Mouse (Mus musculus): Measurements from ENCODE around the gene Hecw2. TPM values are rescaled to one million over a fixed set of nuclear protein-coding genes. Genes with fewer than 3 reads are reported as not detected.
A peak's percentile ranks its signal among the peaks of the same experiment; 100 is the strongest.

Gene Hecw2
- total and polyA plus RNA-seq, 2 experiments from 2014 or later: 6.2 to 22.2 TPM

DNA sequence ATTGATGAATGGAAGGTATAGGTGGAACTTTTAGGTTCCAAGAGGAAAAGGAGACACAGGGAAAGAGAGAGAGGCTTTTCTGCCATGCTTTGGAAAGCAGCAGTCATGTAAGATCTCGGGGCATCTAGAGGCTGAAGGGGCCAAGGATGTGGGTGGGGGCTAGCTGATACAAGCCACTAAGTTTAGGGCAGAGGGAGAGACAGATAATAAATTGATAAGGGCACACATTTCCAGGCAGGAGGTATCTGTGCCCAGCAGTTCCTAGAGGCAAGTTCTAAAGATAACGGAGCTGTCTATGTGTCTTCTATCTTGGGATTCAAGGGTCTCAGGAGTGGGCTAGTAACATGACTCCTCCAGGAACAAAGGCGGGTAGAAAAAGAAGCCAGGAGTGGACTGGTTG is 8.6 kb downstream of the Hecw2 start:
- no peak for TF ChIP-seq CTCF (IDR thresholded peaks at IDR 0.05)
- Histone ChIP-seq H3K4me1 (ENCODE audit: insufficient read depth, low read length) (no peaks in the 10 kb centered on the region), H3K9me3 (ENCODE audit: low read length) (no peaks in the 10 kb centered on the region), H3K27ac (ENCODE audit: low read depth, low read length) (no peak overlapping the region), H3K4me3 (ENCODE audit: low read depth, low read length) (no peak overlapping the region), H3K27me3 (ENCODE audit: insufficient read depth, low read length) (no peaks in the 10 kb centered on the region), H3K36me3 (ENCODE audit: insufficient read depth, low read length) (no peaks in the 10 kb centered on the region), H3K9ac (replicated peaks; ENCODE audit: low read length, poor library complexity, severe bottlenecking) (no peak overlapping the region), H3K4me2 (ENCODE audit: low read depth, low read length, poor library complexity, severe bottlenecking) (no peak overlapping the region)
- DNase-seq (ENCODE audit: low spot score): no peak
- 58% methylated on average over 3 of the region's 3 CpGs for WGBS
- no peak for ATAC-seq (ENCODE audit: low FRiP score)

DNA sequence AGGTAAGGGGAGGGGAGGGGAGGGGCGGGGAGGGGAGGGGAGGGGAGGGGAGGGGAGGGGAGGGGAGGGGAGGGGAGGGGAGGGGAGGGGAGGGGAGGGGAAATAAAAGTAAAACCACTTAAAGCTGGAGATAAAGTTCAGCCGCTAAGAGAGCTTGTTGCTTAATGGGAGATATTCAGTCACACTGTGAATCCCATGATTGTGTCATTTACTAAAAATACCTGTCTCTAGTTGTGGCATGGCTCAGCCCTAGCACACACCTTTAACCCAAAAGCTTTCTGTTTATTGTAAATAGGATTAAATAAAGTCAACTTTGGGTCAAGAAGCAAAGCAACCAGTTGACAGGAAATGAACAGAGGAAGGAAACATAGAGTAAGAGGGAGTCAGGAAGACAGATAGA is 14.3 kb downstream of the Hecw2 start:
- H3K36me3 ChIP-seq (ENCODE audit: insufficient read depth, low read length): no peaks in the 10 kb centered on the region
- no peaks in the 10 kb centered on the region for H3K4me1 ChIP-seq (ENCODE audit: insufficient read depth, low read length)
- no peak for TF ChIP-seq CTCF (IDR thresholded peaks at IDR 0.05)
- no peak overlapping the region for H3K4me2 ChIP-seq (ENCODE audit: low read depth, low read length, poor library complexity, severe bottlenecking)
- no peaks in the 10 kb centered on the region for H3K27me3 ChIP-seq (ENCODE audit: insufficient read depth, low read length)
- ATAC-seq (ENCODE audit: low FRiP score) (no peak), DNase-seq (ENCODE audit: low spot score) (no peak)
- H3K9ac ChIP-seq (replicated peaks; ENCODE audit: low read length, poor library complexity, severe bottlenecking): no peak overlapping the region
- H3K27ac ChIP-seq (ENCODE audit: low read depth, low read length): no peak overlapping the region
- H3K9me3 ChIP-seq (ENCODE audit: low read length): no peaks in the 10 kb centered on the region
- no peak overlapping the region for H3K4me3 ChIP-seq (ENCODE audit: low read depth, low read length)
- 76% methylated on average over 1 of the region's 2 CpGs for WGBS

DNA sequence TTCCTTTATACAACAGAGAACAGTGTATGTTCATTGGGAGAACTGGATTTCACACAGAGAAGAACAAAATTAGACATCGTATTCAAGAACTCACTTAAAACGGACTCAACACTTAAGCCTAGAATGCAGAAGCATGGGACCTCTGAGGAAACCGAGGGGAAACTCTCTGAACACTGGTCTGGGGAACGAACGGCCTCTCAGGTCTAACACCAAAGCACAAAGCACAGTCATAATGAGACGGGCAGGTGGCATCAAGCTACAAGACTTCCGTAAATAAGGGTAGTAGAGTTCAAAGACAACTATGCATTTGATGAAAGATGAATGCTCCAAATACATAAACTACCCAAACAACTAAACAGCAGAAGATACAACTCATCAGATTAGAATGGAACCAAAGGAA is 15.8 kb downstream of the Hecw2 start:
- no peak for DNase-seq (ENCODE audit: low spot score)
- H3K9ac ChIP-seq (replicated peaks; ENCODE audit: low read length, poor library complexity, severe bottlenecking): no peak overlapping the region
- no peaks in the 10 kb centered on the region for H3K4me1 ChIP-seq (ENCODE audit: insufficient read depth, low read length)
- H3K27me3 ChIP-seq (ENCODE audit: insufficient read depth, low read length): no peaks in the 10 kb centered on the region
- H3K27ac ChIP-seq (ENCODE audit: low read depth, low read length): no peak overlapping the region
- H3K9me3 ChIP-seq (ENCODE audit: low read length): no peaks in the 10 kb centered on the region
- WGBS: 93% methylated on average over 7 of the region's 7 CpGs
- no peak for ATAC-seq (ENCODE audit: low FRiP score)
- no peak overlapping the region for H3K4me3 ChIP-seq (ENCODE audit: low read depth, low read length)
- no peak overlapping the region for H3K4me2 ChIP-seq (ENCODE audit: low read depth, low read length, poor library complexity, severe bottlenecking)
- no peak for TF ChIP-seq CTCF (IDR thresholded peaks at IDR 0.05)
- no peaks in the 10 kb centered on the region for H3K36me3 ChIP-seq (ENCODE audit: insufficient read depth, low read length)

DNA sequence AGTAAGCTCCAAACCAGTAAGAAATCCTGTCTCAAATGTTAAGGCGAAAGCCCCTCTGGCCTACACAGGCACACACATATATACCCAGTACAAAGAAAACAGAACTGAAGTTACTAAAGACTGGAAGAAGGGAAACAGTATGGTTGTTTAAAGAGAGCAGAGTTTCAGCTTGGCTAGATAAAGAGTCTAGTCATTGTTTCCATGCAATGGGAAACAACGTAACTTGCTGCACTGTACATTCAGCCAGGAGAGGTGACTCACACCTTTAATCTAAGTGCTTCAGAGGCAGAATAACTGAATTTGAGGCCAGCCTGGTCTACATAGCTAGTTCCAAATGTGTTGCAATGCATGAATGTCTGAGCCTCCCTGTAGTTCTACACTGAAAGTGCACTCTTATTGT is 18.4 kb downstream of the Hecw2 start:
- Histone ChIP-seq H3K9ac (replicated peaks; ENCODE audit: low read length, poor library complexity, severe bottlenecking) (no peak overlapping the region), H3K36me3 (ENCODE audit: insufficient read depth, low read length) (no peaks in the 10 kb centered on the region), H3K4me2 (ENCODE audit: low read depth, low read length, poor library complexity, severe bottlenecking) (no peak overlapping the region), H3K4me1 (ENCODE audit: insufficient read depth, low read length) (no peaks in the 10 kb centered on the region), H3K27me3 (ENCODE audit: insufficient read depth, low read length) (no peaks in the 10 kb centered on the region), H3K27ac (ENCODE audit: low read depth, low read length) (no peak overlapping the region), H3K4me3 (ENCODE audit: low read depth, low read length) (no peak overlapping the region), H3K9me3 (ENCODE audit: low read length) (no peaks in the 10 kb centered on the region)
- no peak for TF ChIP-seq CTCF (IDR thresholded peaks at IDR 0.05)
- WGBS: 97% methylated on average over 2 of the region's 2 CpGs
- DNase-seq (ENCODE audit: low spot score): no peak
- no peak for ATAC-seq (ENCODE audit: low FRiP score)

DNA sequence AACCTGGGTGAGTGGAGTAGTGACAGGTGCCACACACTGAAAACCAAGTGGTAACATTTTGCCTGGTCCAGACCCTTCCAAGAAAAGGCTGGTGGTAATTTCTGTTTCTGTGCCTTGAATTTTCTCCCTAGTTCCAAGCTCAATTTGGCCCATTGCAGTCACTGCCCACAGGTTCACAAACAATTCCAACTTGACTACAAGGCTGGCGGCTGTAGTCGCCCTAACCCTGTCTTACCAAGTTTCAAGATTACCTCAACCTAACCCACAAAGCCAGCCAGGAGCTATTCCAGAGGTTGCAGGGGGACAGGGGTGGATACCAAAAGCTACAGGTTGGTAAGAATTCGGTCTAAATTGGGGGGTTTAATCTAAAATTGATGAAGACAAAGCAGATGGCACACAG is 27.0 kb downstream of the Hecw2 start:
- ATAC-seq (ENCODE audit: low FRiP score) (no peak), DNase-seq (ENCODE audit: low spot score) (no peak)
- WGBS: 92% methylated on average over 3 of the region's 3 CpGs
- H3K9me3 ChIP-seq (ENCODE audit: low read length): no peaks in the 10 kb centered on the region
- H3K4me1 ChIP-seq (ENCODE audit: insufficient read depth, low read length): no peaks in the 10 kb centered on the region
- no peak overlapping the region for H3K27ac ChIP-seq (ENCODE audit: low read depth, low read length)
- no peak overlapping the region for H3K4me2 ChIP-seq (ENCODE audit: low read depth, low read length, poor library complexity, severe bottlenecking)
- no peak overlapping the region for H3K9ac ChIP-seq (replicated peaks; ENCODE audit: low read length, poor library complexity, severe bottlenecking)
- no peaks in the 10 kb centered on the region for H3K36me3 ChIP-seq (ENCODE audit: insufficient read depth, low read length)
- no peak overlapping the region for H3K4me3 ChIP-seq (ENCODE audit: low read depth, low read length)
- H3K27me3 ChIP-seq (ENCODE audit: insufficient read depth, low read length): no peaks in the 10 kb centered on the region
- no peak for TF ChIP-seq CTCF (IDR thresholded peaks at IDR 0.05)

DNA sequence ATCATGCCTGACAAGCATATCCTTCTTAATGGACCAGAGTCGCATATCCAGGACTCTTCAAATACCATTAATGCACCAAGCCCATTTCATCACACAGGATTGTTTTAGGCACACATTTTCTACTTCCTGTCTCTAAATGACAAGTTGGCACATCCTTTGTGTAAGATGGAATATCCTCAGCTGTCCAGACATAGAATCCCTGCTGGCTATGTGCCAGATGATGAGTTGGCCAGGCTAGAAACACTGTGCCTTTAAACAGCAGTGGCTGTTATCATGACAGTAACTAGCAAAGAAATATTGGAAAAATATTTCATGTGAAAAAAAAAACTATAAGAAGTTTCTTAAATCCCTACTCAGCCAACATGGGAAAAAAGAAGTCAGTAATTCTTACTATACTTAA is 35.4 kb downstream of the Hecw2 start:
- H3K27me3 ChIP-seq (ENCODE audit: insufficient read depth, low read length): no peaks in the 10 kb centered on the region
- no peaks in the 10 kb centered on the region for H3K4me1 ChIP-seq (ENCODE audit: insufficient read depth, low read length)
- DNase-seq (ENCODE audit: low spot score) (peak; percentile 6), ATAC-seq (ENCODE audit: low FRiP score) (no peak)
- no peak for TF ChIP-seq CTCF (IDR thresholded peaks at IDR 0.05)
- H3K9ac ChIP-seq (replicated peaks; ENCODE audit: low read length, poor library complexity, severe bottlenecking): no peak overlapping the region
- no peaks in the 10 kb centered on the region for H3K9me3 ChIP-seq (ENCODE audit: low read length)
- H3K4me2 ChIP-seq (ENCODE audit: low read depth, low read length, poor library complexity, severe bottlenecking): no peak overlapping the region
- H3K4me3 ChIP-seq (ENCODE audit: low read depth, low read length): no peak overlapping the region
- no peak overlapping the region for H3K27ac ChIP-seq (ENCODE audit: low read depth, low read length)
- H3K36me3 ChIP-seq (ENCODE audit: insufficient read depth, low read length): no peaks in the 10 kb centered on the region
- WGBS: 77% methylated on average over 1 of the region's 1 CpGs

Measured in midbrain, postnatal 0 days (tissue).